Mouse (Mus musculus) embryonic facial prominence, embryonic 13.5 days (tissue): ENCODE measurements around the gene Dnal4. TPM values are rescaled to one million over a fixed set of nuclear protein-coding genes. Genes with fewer than 3 reads are reported as not detected.

ENCODE experiments used
- ATAC-seq: fragments of 200-750 bp; cut with Nextera tagmentation; 2 replicates; pipeline ENCODE4 v1.8.0; 2017; ENCODE audit warnings: low read depth; ENCODE audit not compliant: insufficient number of reproducible peaks, insufficient read depth, low FRiP score, low TSS enrichment
- H3K27ac ChIP-seq: fragments of 300-500 bp; sonication (generic); 2 replicates; pipeline ENCODE4 v1.5.1; 2015; ENCODE audit warnings: moderate library complexity, mild to moderate bottlenecking, inconsistent platforms
- H3K27me3 ChIP-seq: fragments of 300-500 bp; sonication (generic); 2 replicates; pipeline ENCODE4 v1.6.1; 2015; ENCODE audit warnings: mild to moderate bottlenecking, inconsistent platforms
- H3K36me3 ChIP-seq: fragments of 300-500 bp; sonication (generic); 2 replicates; pipeline ENCODE4 v1.6.1; 2015; ENCODE audit warnings: mild to moderate bottlenecking, inconsistent platforms
- H3K4me1 ChIP-seq: fragments of 300-500 bp; sonication (generic); 2 replicates; pipeline ENCODE4 v1.6.1; 2015; ENCODE audit warnings: inconsistent platforms
- H3K4me2 ChIP-seq: fragments of 300-500 bp; sonication (generic); 2 replicates; pipeline ENCODE4 v1.6.1; 2015; ENCODE audit warnings: moderate library complexity, mild to moderate bottlenecking, inconsistent platforms
- H3K4me3 ChIP-seq: fragments of 300-500 bp; sonication (generic); 2 replicates; pipeline ENCODE4 v1.5.1; 2015; ENCODE audit warnings: mild to moderate bottlenecking, inconsistent platforms
- H3K9ac ChIP-seq: fragments of 300-500 bp; sonication (generic); 2 replicates; pipeline ENCODE4 v1.6.1; 2015; ENCODE audit warnings: mild to moderate bottlenecking, inconsistent platforms
- H3K9me3 ChIP-seq: fragments of 300-500 bp; sonication (generic); 2 replicates; pipeline ENCODE4 v1.6.1; 2016; ENCODE audit warnings: inconsistent platforms
- WGBS: fragments of 180-500 bp; shearing (Covaris S2); methylation state at CpG from one replicate; pipeline ENCODE4 v1.1.7; 2015; ENCODE audit warnings: mixed read lengths; 5-methylcytosine and 5-hydroxymethylcytosine counted together
- polyA plus RNA-seq: library from polyadenylated mRNA; unstranded; fragments of >200 nt; fragmentation: Nextera tagmentation; extraction: Ambion mirVana; gene quantifications from 2 replicates; pipeline ENCODE4 v1.2.1, GENCODE M21; 2015

The Dnal4 gene
- polyA plus RNA-seq, 1 experiment from 2014 or later = 74.4 TPM

- Histone ChIP-seq H3K4me3 (no peak overlapping the region), H3K4me1 (peaks cover 3% of the 10 kb centered on the region; the same call in 1 of the 2 replicates), H3K9me3 (no peaks in the 10 kb centered on the region), H3K27ac (no peak overlapping the region), H3K27me3 (no peaks in the 10 kb centered on the region), H3K9ac (0 out of 2 replicates have a peak overlapping the region, but pooled peaks have one; percentile 16), H3K4me2 (no peak overlapping the region), H3K36me3 (peaks cover 91% of the 10 kb centered on the region)
- 65% methylated on average over 5 of the region's 5 CpGs for WGBS
- ATAC-seq = no peak
These were observed 49.3 kb downstream of the Dnal4 start for GRCm38 (mm10) chr15:79728311-79728710.

DNA sequence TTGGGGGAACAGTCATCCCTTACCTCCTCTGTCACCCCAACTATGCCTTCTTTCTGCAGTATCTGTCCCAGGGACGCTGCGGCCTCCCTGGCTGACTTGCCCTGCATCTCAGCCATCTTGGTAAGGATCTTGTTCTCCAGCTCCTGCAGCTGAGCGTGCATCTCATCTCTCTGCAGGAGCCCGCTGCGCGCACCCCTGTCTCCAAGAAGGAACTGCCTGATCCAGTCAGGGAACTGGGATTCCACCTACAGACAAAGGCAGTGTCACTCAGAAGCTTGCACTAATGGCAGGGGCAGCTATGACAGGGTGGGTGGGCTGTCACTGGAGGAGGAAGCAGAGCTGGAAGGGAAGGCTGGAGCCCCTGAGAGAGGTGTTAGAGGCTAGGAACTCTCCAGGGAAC is 49.8 kb downstream of the Dnal4 start:
- no peaks in the 10 kb centered on the region for H3K9me3 ChIP-seq
- no peaks in the 10 kb centered on the region for H3K27me3 ChIP-seq
- WGBS = 86% methylated on average over 6 of the region's 6 CpGs
- H3K9ac ChIP-seq = 0 out of 2 replicates have a peak overlapping the region, but pooled peaks have one; percentile 16
- no peak for ATAC-seq
- H3K4me3 ChIP-seq = no peak overlapping the region
- peaks cover 89% of the 10 kb centered on the region for H3K36me3 ChIP-seq
- H3K4me2 ChIP-seq = no peak overlapping the region
- H3K4me1 ChIP-seq = peaks cover 3% of the 10 kb centered on the region; the same call in 1 of the 2 replicates
- H3K27ac ChIP-seq = no peak overlapping the region

GRCm38 (mm10) chr15:79725190-79725789 is 52.4 kb downstream of the Dnal4 start:
- no peak for ATAC-seq
- Histone ChIP-seq H3K4me2 (no peak overlapping the region), H3K9me3 (no peaks in the 10 kb centered on the region), H3K27ac (peak overlapping the region; percentile 23; the same call in 1 of the 2 replicates), H3K4me3 (no peak overlapping the region), H3K36me3 (peaks cover 84% of the 10 kb centered on the region), H3K27me3 (no peaks in the 10 kb centered on the region), H3K4me1 (peaks cover 13% of the 10 kb centered on the region), H3K9ac (0 out of 2 replicates have a peak overlapping the region, but pooled peaks have one; percentile 2)
- 92% methylated on average over 11 of the region's 11 CpGs for WGBS

GRCm38 (mm10) chr15:79723439-79723838 is 54.2 kb downstream of the Dnal4 start:
- Histone ChIP-seq H3K4me1 (peaks cover 13% of the 10 kb centered on the region), H3K27ac (peak overlapping the region; percentile 53), H3K4me3 (no peak overlapping the region), H3K27me3 (no peaks in the 10 kb centered on the region), H3K36me3 (peaks cover 85% of the 10 kb centered on the region), H3K4me2 (no peak overlapping the region), H3K9me3 (no peaks in the 10 kb centered on the region), H3K9ac (no peak overlapping the region)
- ATAC-seq = no peak
- WGBS = 26% methylated on average over 1 of the region's 1 CpGs

GRCm38 (mm10) chr15:79720796-79721195 is 56.9 kb downstream of the Dnal4 start:
- no peaks in the 10 kb centered on the region for H3K9me3 ChIP-seq
- peaks cover 85% of the 10 kb centered on the region for H3K36me3 ChIP-seq
- WGBS = 76% methylated on average over 4 of the region's 4 CpGs
- H3K9ac ChIP-seq = 0 out of 2 replicates have a peak overlapping the region, but pooled peaks have one; percentile 21
- H3K4me1 ChIP-seq = peaks cover 13% of the 10 kb centered on the region
- no peak overlapping the region for H3K4me2 ChIP-seq
- peak overlapping the region; percentile 7; the same call in 1 of the 2 replicates for H3K27ac ChIP-seq
- H3K27me3 ChIP-seq = no peaks in the 10 kb centered on the region
- ATAC-seq = no peak
- H3K4me3 ChIP-seq = no peak overlapping the region

DNA sequence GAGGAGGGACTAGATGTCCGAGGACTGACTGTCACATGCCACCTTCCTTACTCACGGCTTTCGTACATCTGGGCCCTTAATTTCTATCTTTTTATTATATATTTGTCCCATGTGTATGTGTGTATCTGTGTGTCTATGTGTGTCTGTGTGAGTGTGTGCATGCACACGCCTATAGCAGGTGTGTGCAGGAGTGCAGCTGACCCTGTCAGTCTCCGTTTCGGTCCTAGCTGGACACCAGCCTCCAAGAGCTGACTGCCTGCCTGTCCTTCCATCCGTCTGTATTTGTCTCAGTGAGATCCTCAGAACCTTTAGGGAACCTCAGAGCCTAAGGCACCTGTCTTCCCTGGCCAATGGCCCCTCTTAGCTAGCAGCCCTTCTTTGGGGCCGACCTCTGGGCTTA is 57.4 kb downstream of the Dnal4 start:
- Histone ChIP-seq H3K9me3 (no peaks in the 10 kb centered on the region), H3K27ac (no peak overlapping the region), H3K9ac (no peak overlapping the region), H3K4me2 (no peak overlapping the region), H3K4me1 (peaks cover 13% of the 10 kb centered on the region), H3K27me3 (no peaks in the 10 kb centered on the region), H3K4me3 (no peak overlapping the region), H3K36me3 (peaks cover 85% of the 10 kb centered on the region)
- ATAC-seq = no peak
- 86% methylated on average over 8 of the region's 8 CpGs for whole genome bisulfite sequencing

GRCm38 (mm10) chr15:79716710-79717109 is 60.9 kb downstream of the Dnal4 start:
- Histone ChIP-seq H3K4me2 (no peak overlapping the region), H3K9ac (no peak overlapping the region), H3K9me3 (no peaks in the 10 kb centered on the region), H3K27me3 (no peaks in the 10 kb centered on the region), H3K4me3 (no peak overlapping the region), H3K4me1 (peaks cover 10% of the 10 kb centered on the region), H3K27ac (no peak overlapping the region), H3K36me3 (peaks cover 95% of the 10 kb centered on the region)
- ATAC-seq = no peak
- 96% methylated on average over 6 of the region's 6 CpGs for WGBS

- ATAC-seq = no peak
- Histone ChIP-seq H3K27ac (no peak overlapping the region), H3K4me3 (no peak overlapping the region), H3K27me3 (no peaks in the 10 kb centered on the region), H3K9ac (no peak overlapping the region), H3K4me1 (peaks cover under 1% of the 10 kb centered on the region; the same call in 1 of the 2 replicates), H3K36me3 (peaks cover 97% of the 10 kb centered on the region), H3K4me2 (no peak overlapping the region), H3K9me3 (no peaks in the 10 kb centered on the region)
- whole genome bisulfite sequencing = 96% methylated on average over 7 of the region's 7 CpGs
These were observed 62.0 kb downstream of the Dnal4 start for GRCm38 (mm10) chr15:79715646-79716045.

Other genes starting within 250 kb of the Dnal4 start
- gene Ddx17, start 231.1 kb downstream of the Dnal4 start, polyA plus RNA-seq = 61.4 and 65.8 TPM in 2 replicates
- 2.2 TPM in 2 replicates for gene Dmc1, start 172.7 kb downstream of the Dnal4 start, polyA plus RNA-seq
- 2.2 and 2.5 TPM in 2 replicates for gene Fam227a, start 118.9 kb downstream of the Dnal4 start, polyA plus RNA-seq
- 60.7 and 66.0 TPM in 2 replicates for gene Cby1, start 118.7 kb downstream of the Dnal4 start, polyA plus RNA-seq
- 238 TPM in 2 replicates for gene Tomm22, start 107.0 kb downstream of the Dnal4 start, polyA plus RNA-seq
- 26.1 and 28.3 TPM in 2 replicates for gene Josd1, start 89.9 kb downstream of the Dnal4 start, polyA plus RNA-seq
- 39.8 and 42.2 TPM in 2 replicates for gene Gtpbp1, start 87.0 kb downstream of the Dnal4 start, polyA plus RNA-seq
- 7.3 and 8.0 TPM in 2 replicates for gene Sun2, start 35.3 kb downstream of the Dnal4 start, polyA plus RNA-seq
- 4.7 and 5.4 TPM in 2 replicates for gene Nptxr, start 26.9 kb upstream of the Dnal4 start, polyA plus RNA-seq
- 0.32 and 0.39 TPM in 2 replicates for gene Npcd, start 56.4 kb upstream of the Dnal4 start, polyA plus RNA-seq
- 54.7 and 56.7 TPM in 2 replicates for gene Cbx6, start 56.8 kb upstream of the Dnal4 start, polyA plus RNA-seq
- 11.0 and 13.1 TPM in 2 replicates for gene Apobec3, start 113.8 kb upstream of the Dnal4 start, polyA plus RNA-seq
- 2.5 and 2.9 TPM in 2 replicates for gene Cbx7, start 193.3 kb upstream of the Dnal4 start, polyA plus RNA-seq
- 2.2 and 2.9 TPM in 2 replicates for gene Pdgfb, start 237.1 kb upstream of the Dnal4 start, polyA plus RNA-seq